Mouse (Mus musculus) C2C12 (cell line): ENCODE results near the gene Ggnbp2.

Experiments used
- CTCF ChIP-seq: IDR thresholded peaks from one replicate; pipeline ENCODE4 v1.5.1; 2011; ENCODE audit not compliant: control insufficient read depth, insufficient read depth, insufficient read length
- FOSL1 ChIP-seq: IDR thresholded peaks from one replicate; pipeline ENCODE4 v1.8.0; 2011; ENCODE audit warnings: mild to moderate bottlenecking, low read length; ENCODE audit not compliant: poor library complexity, insufficient read depth, severe bottlenecking
- MYOD1 ChIP-seq: IDR thresholded peaks from one replicate; pipeline ENCODE4 v1.6.1; 2011; ENCODE audit warnings: low read depth; ENCODE audit not compliant: control insufficient read depth, insufficient read length
- USF1 ChIP-seq: IDR thresholded peaks from one replicate; pipeline ENCODE4 v1.6.1; 2011; ENCODE audit warnings: low read depth, mild to moderate bottlenecking, control low read depth, moderate library complexity

DNA sequence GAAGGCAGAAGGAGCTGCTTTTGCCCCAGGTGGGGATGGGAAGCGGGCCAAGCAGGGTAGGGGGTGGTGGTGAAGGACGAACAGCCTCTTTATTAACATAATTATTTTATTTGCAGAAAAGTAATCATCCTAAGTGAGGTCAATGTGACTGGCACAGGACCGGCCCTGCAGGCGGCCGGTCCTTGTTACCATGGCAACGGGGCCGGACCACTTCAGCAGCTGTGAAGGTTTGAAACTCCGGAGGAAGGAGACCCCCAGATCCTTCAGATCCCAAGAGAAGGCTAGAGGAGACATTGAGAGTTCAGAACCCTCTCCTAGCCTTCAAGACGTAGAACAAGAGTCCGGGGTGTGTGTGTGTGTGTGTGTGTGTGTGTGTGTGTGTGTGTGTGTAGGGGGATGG, 73.6 kb downstream of the Ggnbp2 start:
- TF ChIP-seq CTCF, result no peak
- no peak for TF ChIP-seq USF1
- TF ChIP-seq MYOD1, result no peak
- TF ChIP-seq FOSL1, result no peak
